Mouse (Mus musculus) kidney, postnatal 0 days (tissue): ENCODE measurements around the gene Pxmp4. TPM values are rescaled to one million over a fixed set of nuclear protein-coding genes. Genes with fewer than 3 reads are reported as not detected.

Experiments
- ATAC-seq: fragments of 200-750 bp; cut with Nextera tagmentation; replicated peaks from 2 replicates; pipeline ENCODE4 v1.8.0; 2017; ENCODE audit warnings: low read depth, moderate number of reproducible peaks, moderate TSS enrichment, moderate library complexity; ENCODE audit not compliant: low FRiP score
- DNase-seq: peaks from one replicate; pipeline ENCODE4 v3.0.0-alpha.2; 2016; ENCODE audit warnings: low spot score
- H3K27ac ChIP-seq: fragments of 300-500 bp; sonication (generic); 2 replicates; pipeline ENCODE4 v1.5.1; 2014; ENCODE audit warnings: mild to moderate bottlenecking
- H3K27me3 ChIP-seq: fragments of 300-500 bp; sonication (generic); 2 replicates; pipeline ENCODE4 v1.6.1; 2014; ENCODE audit warnings: low read length, mixed read lengths; ENCODE audit not compliant: insufficient read depth
- H3K36me3 ChIP-seq: fragments of 300-500 bp; sonication (generic); 2 replicates; pipeline ENCODE4 v1.6.1; 2014; ENCODE audit warnings: low read length, mixed read lengths; ENCODE audit not compliant: insufficient read depth
- H3K4me1 ChIP-seq: fragments of 300-500 bp; sonication (generic); replicated peaks from 2 replicates; pipeline ENCODE4 v1.6.1; 2014; ENCODE audit warnings: antibody characterized with exemption, low read length, mixed read lengths; ENCODE audit not compliant: insufficient read depth
- H3K4me2 ChIP-seq: fragments of 300-500 bp; sonication (generic); 2 replicates; pipeline ENCODE4 v1.6.1; 2014; ENCODE audit warnings: mild to moderate bottlenecking, low read length, moderate library complexity, mixed read lengths
- H3K4me3 ChIP-seq: fragments of 300-500 bp; sonication (generic); replicated peaks from 2 replicates; pipeline ENCODE4 v1.5.1; 2014; ENCODE audit warnings: low read depth, low read length
- H3K9ac ChIP-seq: fragments of 300-500 bp; sonication (generic); 2 replicates; pipeline ENCODE4 v1.6.1; 2014; ENCODE audit warnings: low read depth, low read length
- H3K9me3 ChIP-seq: fragments of 300-500 bp; sonication (generic); replicated peaks from 2 replicates; pipeline ENCODE4 v1.6.1; 2016; ENCODE audit warnings: low read length, inconsistent platforms, mixed read lengths
- CTCF ChIP-seq: IDR thresholded peaks from 2 replicates; pipeline ENCODE4 v1.5.1; 2016; ENCODE audit warnings: antibody characterized with exemption, low read depth, mild to moderate bottlenecking, moderate library complexity
- WGBS: fragments of 180-500 bp; shearing (Covaris S2); extraction: QIAGEN DNeasy Blood & Tissue Kit; methylation state at CpG from one replicate; pipeline ENCODE4 v1.1.7; 2014; 5-methylcytosine and 5-hydroxymethylcytosine counted together
- polyA plus RNA-seq: library from polyadenylated mRNA; unstranded; fragments of >200 nt; fragmentation: Nextera tagmentation; extraction: Ambion mirVana; gene quantifications from 2 replicates; pipeline ENCODE4 v1.2.1, GENCODE M21; 2015

Gene Pxmp4
- polyA plus RNA-seq, 1 experiment from 2014 or later, result 37.9 TPM

DNA sequence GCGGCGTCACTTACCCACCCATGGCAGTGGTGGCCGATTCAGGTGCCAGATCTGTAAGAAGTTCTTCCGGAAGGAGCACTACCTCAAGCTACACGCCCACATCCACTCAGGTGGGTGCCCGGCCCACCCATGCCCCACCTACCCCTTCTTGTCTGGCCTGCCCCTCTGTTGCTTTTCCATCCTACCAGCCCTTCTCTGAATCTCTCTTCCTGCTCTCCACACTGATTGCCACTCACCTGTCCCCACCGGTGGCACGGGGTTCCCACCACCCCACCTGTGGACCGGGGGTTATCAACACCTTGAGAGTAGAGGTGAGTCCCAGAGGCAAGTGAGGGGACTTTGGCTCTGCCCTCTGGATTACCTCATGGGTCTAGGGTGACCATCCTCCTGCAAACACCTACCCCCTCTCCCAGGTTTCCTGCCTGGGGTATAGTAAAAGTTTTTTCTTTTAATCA is 38.5 kb upstream of the Pxmp4 start:
- peaks cover 13% of the 10 kb centered on the region; the same call in 1 of the 2 replicates for H3K36me3 ChIP-seq
- ATAC-seq (peak; percentile 74; the same call in 1 of the 2 replicates), DNase-seq (no peak)
- no peak overlapping the region for H3K4me3 ChIP-seq
- H3K4me2 ChIP-seq, result peak overlapping the region; percentile 25; the same call in 1 of the 2 replicates
- H3K27me3 ChIP-seq, result no peaks in the 10 kb centered on the region
- no peaks in the 10 kb centered on the region for H3K9me3 ChIP-seq
- no peaks in the 10 kb centered on the region for H3K4me1 ChIP-seq
- TF ChIP-seq CTCF, result no peak
- peak overlapping the region; percentile 76 for H3K27ac ChIP-seq
- WGBS, result 76% methylated on average over 9 of the region's 9 CpGs
- no peak overlapping the region for H3K9ac ChIP-seq

DNA sequence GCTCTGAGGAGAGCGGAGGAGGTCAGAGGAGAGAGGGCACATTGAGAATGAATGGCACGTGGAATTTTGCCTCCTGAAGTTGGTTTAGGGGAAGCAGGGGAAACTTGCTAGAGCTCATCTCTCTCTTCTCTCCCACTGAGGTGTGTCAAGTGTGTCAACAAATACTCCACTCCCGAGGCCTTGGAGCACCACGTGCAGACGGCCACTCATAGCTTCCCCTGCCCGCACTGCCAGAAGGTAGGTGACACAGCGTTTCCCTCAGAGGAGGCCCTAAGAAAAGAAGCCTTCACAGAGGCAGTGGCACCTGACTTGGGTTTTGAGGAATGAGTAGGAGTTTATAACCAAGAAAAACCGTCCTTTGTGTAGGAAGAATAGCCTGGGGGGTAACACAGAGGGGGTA is 37.7 kb upstream of the Pxmp4 start:
- no peak for TF ChIP-seq CTCF
- H3K4me2 ChIP-seq, result no peak overlapping the region
- 81% methylated on average over 8 of the region's 8 CpGs for WGBS
- no peaks in the 10 kb centered on the region for H3K27me3 ChIP-seq
- H3K36me3 ChIP-seq, result peaks cover 13% of the 10 kb centered on the region; the same call in 1 of the 2 replicates
- no peak overlapping the region for H3K4me3 ChIP-seq
- ATAC-seq (no peak), DNase-seq (no peak)
- H3K9me3 ChIP-seq, result no peaks in the 10 kb centered on the region
- H3K4me1 ChIP-seq, result no peaks in the 10 kb centered on the region
- no peak overlapping the region for H3K9ac ChIP-seq
- H3K27ac ChIP-seq, result no peak overlapping the region

DNA sequence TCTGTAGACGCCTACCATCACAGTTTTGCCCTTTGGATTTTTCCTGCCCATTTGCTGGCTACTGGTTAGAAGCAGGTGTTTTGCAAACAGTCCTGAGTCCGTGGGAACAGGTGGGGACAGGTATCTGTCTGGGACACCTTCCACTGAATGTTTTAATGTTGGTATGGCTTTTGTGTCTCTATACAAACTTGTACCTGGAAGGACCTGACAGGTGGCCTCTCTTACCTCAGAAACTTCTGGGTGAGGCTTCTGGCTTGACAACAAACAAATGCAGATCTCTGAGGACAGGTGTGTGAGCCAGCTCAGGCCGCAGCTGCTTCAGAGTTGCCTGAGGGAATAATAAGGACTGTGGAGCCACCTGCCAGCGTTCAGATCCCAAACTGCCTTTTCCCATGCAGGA is 35.6 kb upstream of the Pxmp4 start:
- Histone ChIP-seq H3K4me2 (no peak overlapping the region), H3K27ac (no peak overlapping the region), H3K9ac (no peak overlapping the region), H3K9me3 (no peaks in the 10 kb centered on the region), H3K36me3 (peaks cover 13% of the 10 kb centered on the region; the same call in 1 of the 2 replicates), H3K27me3 (no peaks in the 10 kb centered on the region), H3K4me3 (no peak overlapping the region), H3K4me1 (no peaks in the 10 kb centered on the region)
- TF ChIP-seq CTCF, result no peak
- no peak for DNase-seq
- no peak for ATAC-seq
- 87% methylated on average over 4 of the region's 4 CpGs for WGBS

DNA sequence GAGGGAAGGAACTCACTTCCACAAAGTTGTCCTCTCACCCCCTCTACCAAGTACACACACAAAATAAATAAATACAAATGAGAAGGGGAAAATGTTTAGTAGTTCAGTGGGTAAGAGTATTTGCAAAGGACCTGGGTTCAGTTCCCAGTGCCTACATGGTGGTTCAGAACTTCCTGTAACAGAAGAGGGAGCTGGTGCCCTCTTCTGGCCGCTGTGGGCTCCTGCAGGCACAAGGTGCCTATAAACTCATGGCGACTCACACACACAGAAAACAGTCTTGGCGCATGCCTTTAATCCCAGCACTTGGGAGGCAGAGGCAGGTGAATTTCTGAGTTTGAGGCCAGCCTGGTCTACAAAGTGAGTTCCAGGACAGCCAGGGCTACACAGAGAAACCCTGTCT is 35.0 kb upstream of the Pxmp4 start:
- Histone ChIP-seq H3K9me3 (no peaks in the 10 kb centered on the region), H3K27me3 (no peaks in the 10 kb centered on the region), H3K4me2 (no peak overlapping the region), H3K9ac (no peak overlapping the region), H3K27ac (no peak overlapping the region), H3K4me1 (no peaks in the 10 kb centered on the region), H3K4me3 (no peak overlapping the region), H3K36me3 (peaks cover 13% of the 10 kb centered on the region; the same call in 1 of the 2 replicates)
- TF ChIP-seq CTCF, result no peak; the same call in 1 of the 2 replicates
- DNase-seq (no peak), ATAC-seq (no peak)
- WGBS, result 97% methylated on average over 3 of the region's 3 CpGs

DNA sequence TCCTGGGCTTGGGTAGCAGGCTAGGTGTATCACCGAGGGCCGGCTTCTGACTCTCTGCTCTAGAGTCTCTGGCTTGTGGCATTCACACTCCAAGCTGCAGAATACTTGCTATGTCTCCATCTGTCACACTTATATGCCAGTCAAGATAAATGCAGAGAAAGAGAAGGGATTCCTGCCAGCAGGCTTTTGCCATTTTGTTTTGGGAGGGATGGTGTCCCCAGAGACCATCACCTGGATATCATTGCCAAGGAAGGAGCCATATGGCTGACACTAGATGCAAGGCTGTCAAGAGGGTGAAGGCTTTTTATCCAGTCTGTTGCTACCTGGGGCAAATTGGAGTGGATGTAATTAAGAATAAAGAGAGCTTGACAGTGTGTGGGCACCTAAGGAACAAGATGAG is 32.3 kb upstream of the Pxmp4 start:
- no peak overlapping the region for H3K9ac ChIP-seq
- H3K27ac ChIP-seq, result no peak overlapping the region
- DNase-seq, result no peak
- H3K4me2 ChIP-seq, result no peak overlapping the region
- no peaks in the 10 kb centered on the region for H3K27me3 ChIP-seq
- no peak for ATAC-seq
- WGBS, result 98% methylated on average over 2 of the region's 2 CpGs
- TF ChIP-seq CTCF, result no peak
- H3K4me1 ChIP-seq, result no peaks in the 10 kb centered on the region
- H3K36me3 ChIP-seq, result peaks cover 9% of the 10 kb centered on the region; the same call in 1 of the 2 replicates
- H3K9me3 ChIP-seq, result no peaks in the 10 kb centered on the region
- H3K4me3 ChIP-seq, result no peak overlapping the region

DNA sequence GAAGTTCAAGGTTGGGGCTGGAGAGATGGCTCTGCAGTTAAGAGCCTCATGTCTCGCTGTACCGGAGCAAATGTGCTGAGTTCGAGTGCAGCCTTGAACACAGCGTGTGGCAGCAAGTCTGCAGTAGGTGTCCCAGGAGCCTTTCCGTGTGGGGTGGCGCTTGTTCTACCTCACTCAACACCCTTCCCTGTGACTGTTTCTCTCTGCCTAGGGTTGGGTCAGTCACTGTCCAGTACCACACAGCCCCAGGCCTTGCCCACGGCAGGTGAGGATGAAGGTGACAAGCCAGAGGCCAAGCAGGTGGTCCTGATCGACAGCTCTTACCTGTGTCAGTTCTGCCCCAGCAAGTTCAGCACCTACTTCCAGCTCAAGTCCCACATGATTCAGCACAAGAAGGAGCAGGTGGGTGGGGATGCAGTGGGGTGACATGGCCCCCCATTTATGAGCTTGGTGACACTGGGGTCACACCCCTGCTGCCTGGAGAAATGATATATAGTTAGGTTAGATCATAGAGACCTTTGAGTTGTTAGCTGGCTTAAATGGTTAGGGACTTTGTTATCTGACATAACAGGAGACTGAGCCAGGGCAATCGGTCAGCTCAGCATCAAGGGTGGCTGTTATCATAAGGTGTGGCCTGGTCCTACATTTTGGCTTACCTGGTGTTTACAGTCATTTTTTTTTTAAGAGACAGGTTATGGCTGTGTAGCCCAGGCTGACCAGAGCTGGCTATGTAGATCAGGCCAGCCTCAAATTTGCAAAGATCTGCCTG is 30.6 kb upstream of the Pxmp4 start:
- no peak overlapping the region for H3K4me3 ChIP-seq
- H3K4me1 ChIP-seq, result no peaks in the 10 kb centered on the region
- 89% methylated on average over 9 of the region's 9 CpGs for whole genome bisulfite sequencing
- no peak overlapping the region for H3K27ac ChIP-seq
- DNase-seq (no peak), ATAC-seq (no peak)
- no peaks in the 10 kb centered on the region for H3K9me3 ChIP-seq
- TF ChIP-seq CTCF, result no peak
- no peak overlapping the region for H3K4me2 ChIP-seq
- peaks cover 9% of the 10 kb centered on the region; the same call in 1 of the 2 replicates for H3K36me3 ChIP-seq
- H3K9ac ChIP-seq, result no peak overlapping the region
- H3K27me3 ChIP-seq, result no peaks in the 10 kb centered on the region
